Mouse (Mus musculus): ENCODE results near the gene Tmem29.
A peak's percentile ranks its signal among the peaks of the same experiment; 100 is the strongest.
"Not testable (repeated sequence)": the region's sequence is repeated elsewhere in the genome, so short reads cannot be mapped to it uniquely, and the experiment has no call there.

The Tmem29 gene

GRCm38 (mm10) chrX:150458766-150459350 is at the start of gene Tmem29:
Gene Tmem29 (minus strand): TSS chrX:150459154.
- DNase-seq, result peak; percentile 85

- no peak for DNase-seq
Observed at GRCm38 (mm10) chrX:150508696-150509095, 49.7 kb upstream of the Tmem29 start.

GRCm38 (mm10) chrX:150487811-150488210 is 28.9 kb upstream of the Tmem29 start:
- not testable (repeated sequence) for DNase-seq

GRCm38 (mm10) chrX:150486314-150487030 is 27.5 kb upstream of the Tmem29 start:
- DNase-seq, result not testable (repeated sequence)

GRCm38 (mm10) chrX:150477854-150478780 is 19.2 kb upstream of the Tmem29 start:
- peak; percentile 79 for DNase-seq

GRCm38 (mm10) chrX:150471416-150471815 is 12.5 kb upstream of the Tmem29 start:
- no peak for DNase-seq

GRCm38 (mm10) chrX:150468266-150468665 is 9.3 kb upstream of the Tmem29 start:
- DNase-seq, result no peak

- not testable (repeated sequence) for DNase-seq
Observed at GRCm38 (mm10) chrX:150466817-150467216, 7.9 kb upstream of the Tmem29 start.

- no peak for DNase-seq
Observed at GRCm38 (mm10) chrX:150460143-150460542, 1.2 kb upstream of the Tmem29 start.

- peak; percentile 4 for DNase-seq
Observed at GRCm38 (mm10) chrX:150459411-150459927, 515 bp upstream of the Tmem29 start.

GRCm38 (mm10) chrX:150458136-150458535 is 818 bp downstream of the Tmem29 start:
- no peak for DNase-seq

- DNase-seq, result peak; percentile 82
Observed at GRCm38 (mm10) chrX:150440505-150441338, 18.2 kb downstream of the Tmem29 start.

- no peak for DNase-seq
Observed at GRCm38 (mm10) chrX:150436373-150436772, 22.6 kb downstream of the Tmem29 start.

- no peak for DNase-seq
Observed at GRCm38 (mm10) chrX:150435367-150435766, 23.6 kb downstream of the Tmem29 start.

- no peak for DNase-seq
Observed at GRCm38 (mm10) chrX:150413505-150413904, 45.4 kb downstream of the Tmem29 start.
